Mouse (Mus musculus) kidney, postnatal 0 days (tissue): ENCODE results near the gene Ccdc36. TPM values are rescaled to one million over a fixed set of nuclear protein-coding genes. Genes with fewer than 3 reads are reported as not detected.
A peak's percentile ranks its signal among the peaks of the same experiment; 100 is the strongest.

Experiments
- ATAC-seq: fragments of 200-750 bp; cut with Nextera tagmentation; replicated peaks from 2 replicates; pipeline ENCODE4 v1.8.0; 2017; ENCODE audit warnings: low read depth, moderate number of reproducible peaks, moderate TSS enrichment, moderate library complexity; ENCODE audit not compliant: low FRiP score
- DNase-seq: peaks from one replicate; pipeline ENCODE4 v3.0.0-alpha.2; 2016; ENCODE audit warnings: low spot score
- H3K27ac ChIP-seq: fragments of 300-500 bp; sonication (generic); 2 replicates; pipeline ENCODE4 v1.5.1; 2014; ENCODE audit warnings: mild to moderate bottlenecking
- H3K27me3 ChIP-seq: fragments of 300-500 bp; sonication (generic); 2 replicates; pipeline ENCODE4 v1.6.1; 2014; ENCODE audit warnings: low read length, mixed read lengths; ENCODE audit not compliant: insufficient read depth
- H3K36me3 ChIP-seq: fragments of 300-500 bp; sonication (generic); 2 replicates; pipeline ENCODE4 v1.6.1; 2014; ENCODE audit warnings: low read length, mixed read lengths; ENCODE audit not compliant: insufficient read depth
- H3K4me1 ChIP-seq: fragments of 300-500 bp; sonication (generic); replicated peaks from 2 replicates; pipeline ENCODE4 v1.6.1; 2014; ENCODE audit warnings: antibody characterized with exemption, low read length, mixed read lengths; ENCODE audit not compliant: insufficient read depth
- H3K4me2 ChIP-seq: fragments of 300-500 bp; sonication (generic); 2 replicates; pipeline ENCODE4 v1.6.1; 2014; ENCODE audit warnings: mild to moderate bottlenecking, low read length, moderate library complexity, mixed read lengths
- H3K4me3 ChIP-seq: fragments of 300-500 bp; sonication (generic); replicated peaks from 2 replicates; pipeline ENCODE4 v1.5.1; 2014; ENCODE audit warnings: low read depth, low read length
- H3K9ac ChIP-seq: fragments of 300-500 bp; sonication (generic); 2 replicates; pipeline ENCODE4 v1.6.1; 2014; ENCODE audit warnings: low read depth, low read length
- H3K9me3 ChIP-seq: fragments of 300-500 bp; sonication (generic); replicated peaks from 2 replicates; pipeline ENCODE4 v1.6.1; 2016; ENCODE audit warnings: low read length, inconsistent platforms, mixed read lengths
- CTCF ChIP-seq: IDR thresholded peaks from 2 replicates; pipeline ENCODE4 v1.5.1; 2016; ENCODE audit warnings: antibody characterized with exemption, low read depth, mild to moderate bottlenecking, moderate library complexity
- WGBS: fragments of 180-500 bp; shearing (Covaris S2); extraction: QIAGEN DNeasy Blood & Tissue Kit; methylation state at CpG from one replicate; pipeline ENCODE4 v1.1.7; 2014; 5-methylcytosine and 5-hydroxymethylcytosine counted together
- polyA plus RNA-seq: library from polyadenylated mRNA; unstranded; fragments of >200 nt; fragmentation: Nextera tagmentation; extraction: Ambion mirVana; gene quantifications from 2 replicates; pipeline ENCODE4 v1.2.1, GENCODE M21; 2015

Gene Ccdc36
- 0.91 and 0.96 TPM in 2 replicates for polyA plus RNA-seq

DNA sequence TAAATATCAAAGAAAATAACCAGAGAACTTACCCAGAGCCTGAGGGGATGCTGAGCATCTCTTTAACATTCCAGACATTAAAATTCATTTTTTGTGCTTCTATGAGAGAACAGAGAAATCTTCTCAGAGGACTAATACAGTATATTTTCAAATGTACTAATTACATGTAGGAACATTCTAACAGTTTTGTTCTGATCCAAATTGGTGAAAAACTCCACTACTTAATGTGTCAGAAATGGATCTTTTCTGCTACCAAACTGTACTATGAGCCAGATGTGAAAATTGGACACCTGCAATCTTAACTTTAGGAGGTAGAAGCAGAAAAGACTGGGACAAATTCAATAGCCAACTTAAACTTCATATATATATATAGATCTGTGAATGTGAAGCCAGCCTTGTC is at the start of gene Ccdc36:
TSS of gene Ccdc36 (minus strand) at position 101 of the 400 bp plus-strand sequence.
- H3K9ac ChIP-seq = no peak within 1 kb of the TSS
- H3K4me3 ChIP-seq = no peak within 1 kb of the TSS
- H3K4me2 ChIP-seq = no peak within 1 kb of the TSS
- no peak for TF ChIP-seq CTCF
- DNase-seq (no peak), ATAC-seq (no peak)
- no peak within 1 kb of the TSS for H3K27ac ChIP-seq
- no peaks in the 10 kb centered on the region for H3K36me3 ChIP-seq
- H3K4me1 ChIP-seq = no peaks in the 10 kb centered on the region
- no peaks in the 10 kb centered on the region for H3K9me3 ChIP-seq
- no peaks in the 10 kb centered on the region for H3K27me3 ChIP-seq

GRCm38 (mm10) chr9:108474528-108474927 is 46.2 kb upstream of the Ccdc36 start:
- no peak overlapping the region for H3K4me2 ChIP-seq
- H3K27me3 ChIP-seq = no peaks in the 10 kb centered on the region
- peak; percentile 41; the same call in 1 of the 2 replicates for TF ChIP-seq CTCF
- no peak overlapping the region for H3K4me3 ChIP-seq
- no peaks in the 10 kb centered on the region for H3K36me3 ChIP-seq
- no peak overlapping the region for H3K27ac ChIP-seq
- no peaks in the 10 kb centered on the region for H3K9me3 ChIP-seq
- WGBS = 67% methylated on average over 1 of the region's 1 CpGs
- DNase-seq = no peak
- peaks cover 6% of the 10 kb centered on the region; the same call in 1 of the 2 replicates for H3K4me1 ChIP-seq
- ATAC-seq = no peak
- H3K9ac ChIP-seq = no peak overlapping the region

DNA sequence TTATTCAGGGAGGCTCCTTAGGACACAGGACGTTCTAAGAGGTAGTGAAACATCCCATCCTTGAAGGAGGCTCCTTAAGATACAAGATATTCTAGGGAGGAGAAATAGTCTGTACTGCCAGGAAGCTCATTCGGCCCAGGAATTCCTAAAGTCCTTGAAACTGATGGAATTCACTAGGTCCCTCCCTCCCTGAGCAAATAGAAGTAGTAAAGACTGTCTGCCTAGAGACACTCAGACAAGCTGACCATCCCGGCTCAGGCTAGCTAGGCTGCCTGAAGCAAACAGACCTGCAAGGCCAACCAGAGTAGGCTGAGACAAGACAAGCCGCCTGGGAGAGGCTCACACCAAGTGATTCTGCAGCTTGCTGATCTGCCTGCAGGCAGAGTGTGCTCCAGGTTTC is 41.6 kb upstream of the Ccdc36 start:
- Histone ChIP-seq H3K9ac (no peak overlapping the region), H3K27me3 (no peaks in the 10 kb centered on the region), H3K4me1 (no peaks in the 10 kb centered on the region), H3K9me3 (no peaks in the 10 kb centered on the region), H3K36me3 (0 out of 2 replicates have a peak, but pooled peaks cover 11% of the 10 kb centered on the region), H3K4me3 (no peak overlapping the region), H3K27ac (no peak overlapping the region), H3K4me2 (no peak overlapping the region)
- ATAC-seq = no peak
- WGBS = 36% methylated on average over 4 of the region's 4 CpGs
- DNase-seq = no peak
- TF ChIP-seq CTCF = no peak

GRCm38 (mm10) chr9:108469430-108469829 is 41.1 kb upstream of the Ccdc36 start:
- no peak overlapping the region for H3K4me2 ChIP-seq
- no peaks in the 10 kb centered on the region for H3K9me3 ChIP-seq
- ATAC-seq (no peak), DNase-seq (no peak)
- no peak overlapping the region for H3K27ac ChIP-seq
- no peak overlapping the region for H3K9ac ChIP-seq
- H3K36me3 ChIP-seq = 0 out of 2 replicates have a peak, but pooled peaks cover 14% of the 10 kb centered on the region
- H3K4me1 ChIP-seq = no peaks in the 10 kb centered on the region
- no peak overlapping the region for H3K4me3 ChIP-seq
- no peaks in the 10 kb centered on the region for H3K27me3 ChIP-seq
- no peak for TF ChIP-seq CTCF
- WGBS = 33% methylated on average over 5 of the region's 5 CpGs

DNA sequence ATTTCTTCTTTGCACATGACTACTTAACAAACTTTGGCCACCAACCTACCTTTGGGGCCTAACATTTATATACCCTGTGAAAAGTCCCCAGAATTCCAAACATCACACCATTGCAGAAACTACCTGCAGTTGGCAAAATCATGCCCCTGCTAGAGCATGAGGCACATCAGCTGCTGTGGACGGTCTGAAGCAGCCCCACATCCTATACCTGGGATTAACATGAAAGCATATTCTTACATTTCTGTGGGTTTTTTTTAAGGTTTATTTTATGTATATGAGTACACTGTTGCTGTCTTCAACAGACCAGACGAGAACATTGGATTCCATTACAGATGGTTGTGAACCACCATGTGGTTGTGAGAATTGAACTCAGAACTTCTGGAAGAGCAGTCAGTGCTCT is 37.9 kb upstream of the Ccdc36 start:
- Histone ChIP-seq H3K4me2 (no peak overlapping the region), H3K36me3 (peaks cover 28% of the 10 kb centered on the region; the same call in 1 of the 2 replicates), H3K27me3 (no peaks in the 10 kb centered on the region), H3K9ac (no peak overlapping the region), H3K4me1 (peaks cover 15% of the 10 kb centered on the region), H3K4me3 (no peak overlapping the region), H3K27ac (no peak overlapping the region), H3K9me3 (no peaks in the 10 kb centered on the region)
- DNase-seq (no peak), ATAC-seq (no peak)
- WGBS = 97% methylated on average over 2 of the region's 2 CpGs
- no peak for TF ChIP-seq CTCF

DNA sequence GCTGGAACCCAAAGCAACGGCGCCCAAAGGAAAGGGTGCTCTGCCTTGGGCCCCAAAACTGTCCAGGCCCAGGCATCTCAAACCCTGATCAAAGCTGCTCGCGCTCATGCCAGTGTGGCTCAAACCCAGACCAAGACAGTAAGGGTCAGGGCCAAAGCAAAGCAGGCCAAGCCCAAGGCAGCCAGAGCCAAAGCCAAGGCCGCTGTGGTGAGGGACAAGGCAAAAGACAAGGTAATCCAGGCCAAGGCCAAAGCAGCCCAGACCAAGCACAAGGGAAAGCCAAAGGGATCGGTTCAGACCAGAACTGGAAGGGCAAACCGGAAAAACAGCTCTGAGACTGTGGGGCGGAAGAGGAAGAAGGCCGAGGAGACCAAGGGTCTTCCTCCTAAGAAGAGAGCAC is 35.4 kb upstream of the Ccdc36 start:
- 97% methylated on average over 9 of the region's 9 CpGs for WGBS
- H3K36me3 ChIP-seq = peaks cover 28% of the 10 kb centered on the region; the same call in 1 of the 2 replicates

DNA sequence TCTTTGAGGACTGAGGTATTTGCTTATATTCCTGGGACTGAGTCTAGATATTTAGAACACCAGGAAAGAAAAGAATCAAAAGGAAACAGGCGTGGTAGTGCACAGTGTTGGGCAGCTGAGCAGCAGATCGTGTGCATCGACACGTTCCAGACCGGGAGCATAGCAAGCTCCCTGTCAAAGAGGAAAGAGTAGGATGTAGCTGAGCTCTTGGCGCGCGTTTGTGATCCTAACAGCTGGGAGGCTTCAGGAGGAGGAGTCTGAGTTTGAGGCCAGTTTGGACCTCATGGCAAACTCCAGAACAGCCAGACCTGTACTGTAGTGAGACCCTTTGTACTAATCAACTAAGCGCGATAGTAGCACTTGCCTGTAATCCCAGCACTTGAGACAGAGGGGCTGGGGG is 33.9 kb upstream of the Ccdc36 start:
- peaks cover 16% of the 10 kb centered on the region for H3K4me1 ChIP-seq
- H3K9ac ChIP-seq = no peak overlapping the region
- H3K4me3 ChIP-seq = no peak overlapping the region
- WGBS = 45% methylated on average over 10 of the region's 10 CpGs
- no peaks in the 10 kb centered on the region for H3K27me3 ChIP-seq
- no peak for TF ChIP-seq CTCF
- peaks cover 28% of the 10 kb centered on the region; the same call in 1 of the 2 replicates for H3K36me3 ChIP-seq
- peak overlapping the region; percentile 85 for H3K4me2 ChIP-seq
- ATAC-seq (no peak), DNase-seq (peak; percentile 87)
- no peaks in the 10 kb centered on the region for H3K9me3 ChIP-seq
- H3K27ac ChIP-seq = peak overlapping the region; percentile 92

More for the DNA sequence above, 35.4 kb upstream of the Ccdc36 start:
- no peak for TF ChIP-seq CTCF
- H3K27me3 ChIP-seq = no peaks in the 10 kb centered on the region
- no peak overlapping the region for H3K4me3 ChIP-seq
- ATAC-seq (no peak), DNase-seq (no peak)
- no peak overlapping the region for H3K4me2 ChIP-seq
- H3K27ac ChIP-seq = no peak overlapping the region
- H3K4me1 ChIP-seq = peaks cover 16% of the 10 kb centered on the region
- no peaks in the 10 kb centered on the region for H3K9me3 ChIP-seq
- no peak overlapping the region for H3K9ac ChIP-seq
